Mouse (Mus musculus) liver, embryonic 14.5 days (tissue): ENCODE data around the gene Tfap2a. TPM values are rescaled to one million over a fixed set of nuclear protein-coding genes. Genes with fewer than 3 reads are reported as not detected.

Experiments used
- ATAC-seq: fragments of 200-750 bp; cut with Nextera tagmentation; 2 replicates; pipeline ENCODE4 v1.8.0; 2017; ENCODE audit warnings: moderate number of reproducible peaks, mild to moderate bottlenecking, moderate library complexity; ENCODE audit not compliant: insufficient read depth
- DNase-seq, 3 experiments: peaks; one replicate each; pipeline ENCODE4 v3.0.0-alpha.2; 2012 to 2013; ENCODE audit warnings: low read depth in 3 of 3, low spot score in 3 of 3
- H3K27ac ChIP-seq: fragments of 300-500 bp; sonication (generic); 2 replicates; pipeline ENCODE4 v1.5.1; 2014; ENCODE audit warnings: moderate library complexity, mild to moderate bottlenecking, control low read depth, inconsistent platforms
- H3K27me3 ChIP-seq: fragments of 300-500 bp; sonication (generic); 2 replicates; pipeline ENCODE4 v1.6.1; 2014; ENCODE audit warnings: mild to moderate bottlenecking, low read length, moderate library complexity; ENCODE audit not compliant: control insufficient read depth, insufficient read depth
- H3K36me3 ChIP-seq: fragments of 300-500 bp; sonication (generic); replicated peaks from 2 replicates; pipeline ENCODE4 v1.6.1; 2014; ENCODE audit warnings: low read depth; ENCODE audit not compliant: control insufficient read depth, insufficient read depth
- H3K4me1 ChIP-seq, 2 experiments: fragments of 200-500 bp in 1 of 2; fragments of 300-500 bp in 1 of 2; sonication (generic) in 1 of 2; replicated peaks; 2 replicates each; pipeline ENCODE4 v1.6.1; 2012 to 2014; ENCODE audit warnings: antibody characterized with exemption in 1 of 2, inconsistent platforms in 1 of 2, low read length in 1 of 2; ENCODE audit not compliant: control insufficient read depth in 2 of 2, insufficient read depth in 2 of 2
- H3K4me2 ChIP-seq: fragments of 300-500 bp; sonication (generic); 2 replicates; pipeline ENCODE4 v1.6.1; 2014; ENCODE audit warnings: low read depth, mild to moderate bottlenecking, control low read depth, moderate library complexity
- H3K4me3 ChIP-seq, 2 experiments: fragments of 200-500 bp in 1 of 2; fragments of 300-500 bp in 1 of 2; sonication (generic) in 1 of 2; 2 replicates each; pipeline ENCODE4 v1.5.1; 2012 to 2014; ENCODE audit warnings: low read depth in 2 of 2, low read length in 2 of 2, mild to moderate bottlenecking in 2 of 2, control low read depth in 1 of 2, inconsistent platforms in 1 of 2, moderate library complexity in 1 of 2; ENCODE audit not compliant: insufficient read depth in 1 of 2
- H3K9ac ChIP-seq: fragments of 300-500 bp; sonication (generic); replicated peaks from 2 replicates; pipeline ENCODE4 v1.6.1; 2014; ENCODE audit warnings: mild to moderate bottlenecking, control low read depth, moderate library complexity
- H3K9me3 ChIP-seq: fragments of 300-500 bp; sonication (generic); 2 replicates; pipeline ENCODE4 v1.6.1; 2016; ENCODE audit warnings: low read length, mixed read lengths; ENCODE audit not compliant: control insufficient read depth
- CTCF ChIP-seq: IDR thresholded peaks from 2 replicates; pipeline ENCODE4 v1.5.1; 2016; ENCODE audit warnings: antibody characterized with exemption, low read depth, control low read depth
- EP300 ChIP-seq: IDR thresholded peaks from 2 replicates; pipeline ENCODE4 v1.6.1; 2016; ENCODE audit warnings: antibody characterized with exemption, low read depth
- WGBS: fragments of 180-500 bp; shearing (Covaris S2); extraction: QIAGEN DNeasy Blood & Tissue Kit; methylation state at CpG from one replicate; pipeline ENCODE4 v1.1.7; 2014; ENCODE audit not compliant: insufficient replicate concordance; 5-methylcytosine and 5-hydroxymethylcytosine counted together
- polyA plus RNA-seq, 2 experiments: library from polyadenylated mRNA; depleted of rRNA in 1 of 2; stranded (reverse) in 1 of 2; unstranded in 1 of 2; fragments of >200 nt; fragmentation: Nextera tagmentation in 1 of 2; extraction: Ambion mirVana in 1 of 2; gene quantifications; 2 replicates each; pipeline versions ENCODE4 v1.2.1 to v1.2.3; 2012 to 2014

The Tfap2a gene
- polyA plus RNA-seq, 2 experiments, result 0.02 TPM; not detected in 1

- 61% methylated on average over 10 of the region's 10 CpGs for WGBS
- no peak overlapping the region for H3K27ac ChIP-seq
- DNase-seq, result no peak
- no peak for ATAC-seq
- H3K4me2 ChIP-seq, result no peak overlapping the region
- H3K4me1 ChIP-seq, result no peaks in the 10 kb centered on the region
- H3K4me3 ChIP-seq, result no peak overlapping the region
- no peak for TF ChIP-seq EP300
- H3K36me3 ChIP-seq, result no peaks in the 10 kb centered on the region
- H3K9me3 ChIP-seq, result no peaks in the 10 kb centered on the region
- H3K27me3 ChIP-seq, result no peaks in the 10 kb centered on the region; the same call in 1 of the 2 replicates
- no peak overlapping the region for H3K9ac ChIP-seq
Observed at GRCm38 (mm10) chr13:40751889-40752288, 13.7 kb upstream of the Tfap2a start.

- TF ChIP-seq CTCF (no peak), EP300 (no peak)
- peaks cover 12% of the 10 kb centered on the region for H3K27me3 ChIP-seq
- 30% methylated on average over 9 of the region's 9 CpGs for WGBS
Observed at GRCm38 (mm10) chr13:40749603-40749905, 11.4 kb upstream of the Tfap2a start.

GRCm38 (mm10) chr13:40748785-40749602 lies 10.8 kb upstream of the Tfap2a start:
- H3K9ac ChIP-seq, result no peak overlapping the region
- 9% methylated on average over 19 of the region's 19 CpGs for WGBS
- no peak for DNase-seq
- peaks cover 17% of the 10 kb centered on the region for H3K27me3 ChIP-seq
- no peak overlapping the region for H3K4me2 ChIP-seq
- no peak overlapping the region for H3K27ac ChIP-seq
- no peak for ATAC-seq
- no peak for TF ChIP-seq CTCF
- no peak for TF ChIP-seq EP300
- no peaks in the 10 kb centered on the region for H3K4me1 ChIP-seq
- no peaks in the 10 kb centered on the region for H3K9me3 ChIP-seq
- no peak overlapping the region for H3K4me3 ChIP-seq
- H3K36me3 ChIP-seq, result no peaks in the 10 kb centered on the region

More at GRCm38 (mm10) chr13:40749603-40749905, 11.4 kb upstream of the Tfap2a start:
- no peak overlapping the region for H3K4me2 ChIP-seq
- no peak overlapping the region for H3K9ac ChIP-seq
- DNase-seq (no peak), ATAC-seq (no peak)
- H3K27ac ChIP-seq, result no peak overlapping the region
- H3K4me1 ChIP-seq, result no peaks in the 10 kb centered on the region
- no peaks in the 10 kb centered on the region for H3K36me3 ChIP-seq
- H3K4me3 ChIP-seq, result no peak overlapping the region
- no peaks in the 10 kb centered on the region for H3K9me3 ChIP-seq

- Histone ChIP-seq H3K4me2 (no peak overlapping the region), H3K4me1 (no peaks in the 10 kb centered on the region), H3K4me3 (no peak overlapping the region), H3K36me3 (no peaks in the 10 kb centered on the region), H3K9me3 (no peaks in the 10 kb centered on the region), H3K27ac (no peak overlapping the region), H3K9ac (no peak overlapping the region), H3K27me3 (peaks cover 64% of the 10 kb centered on the region)
- TF ChIP-seq CTCF, result no peak
- DNase-seq (no peak), ATAC-seq (no peak)
- 3% methylated on average over 19 of the region's 19 CpGs for WGBS
Observed at GRCm38 (mm10) chr13:40744111-40744805, 6.1 kb upstream of the Tfap2a start.

GRCm38 (mm10) chr13:40743221-40743620 lies 5.0 kb upstream of the Tfap2a start:
- Histone ChIP-seq H3K4me3 (no peak overlapping the region), H3K36me3 (no peaks in the 10 kb centered on the region), H3K9me3 (no peaks in the 10 kb centered on the region), H3K4me2 (no peak overlapping the region), H3K27me3 (peaks cover 74% of the 10 kb centered on the region), H3K27ac (no peak overlapping the region), H3K4me1 (no peaks in the 10 kb centered on the region), H3K9ac (no peak overlapping the region)
- DNase-seq (no peak), ATAC-seq (no peak)
- TF ChIP-seq EP300, result no peak
- TF ChIP-seq CTCF, result no peak
- 9% methylated on average over 4 of the region's 4 CpGs for WGBS
